Mouse (Mus musculus) heart, postnatal 0 days (tissue): ENCODE measurements at regions not wholly inside any gene's neighbourhood (a gene's known extent, or its start where the extent isn't known, plus 50 kb on each side); places are given as distances from the start of the nearest gene placed in this dataset.

Experiments
- ATAC-seq: fragments of 200-750 bp; cut with Nextera tagmentation; 2 replicates; pipeline ENCODE4 v1.8.0; 2017; ENCODE audit warnings: low read depth, moderate number of reproducible peaks, moderate library complexity; ENCODE audit not compliant: insufficient read depth
- DNase-seq: peaks from one replicate; pipeline ENCODE4 v3.0.0-alpha.2; 2016; ENCODE audit warnings: low spot score
- H3K27ac ChIP-seq: fragments of 300-500 bp; sonication (generic); 2 replicates; pipeline ENCODE4 v1.5.1; 2014; ENCODE audit warnings: low read depth, mild to moderate bottlenecking
- H3K27me3 ChIP-seq: fragments of 300-500 bp; sonication (generic); 2 replicates; pipeline ENCODE4 v1.6.1; 2014; ENCODE audit warnings: low read length, mixed read lengths; ENCODE audit not compliant: control insufficient read depth, insufficient read depth
- H3K36me3 ChIP-seq: fragments of 300-500 bp; sonication (generic); replicated peaks from 2 replicates; pipeline ENCODE4 v1.6.1; 2014; ENCODE audit warnings: low read length, mixed read lengths; ENCODE audit not compliant: control insufficient read depth, insufficient read depth
- H3K4me1 ChIP-seq: fragments of 300-500 bp; sonication (generic); 2 replicates; pipeline ENCODE4 v1.6.1; 2014; ENCODE audit warnings: antibody characterized with exemption; ENCODE audit not compliant: control insufficient read depth, insufficient read depth
- H3K4me2 ChIP-seq: fragments of 300-500 bp; sonication (generic); 2 replicates; pipeline ENCODE4 v1.6.1; 2014; ENCODE audit warnings: low read depth, mild to moderate bottlenecking, low read length, moderate library complexity
- H3K4me3 ChIP-seq: fragments of 300-500 bp; sonication (generic); 2 replicates; pipeline ENCODE4 v1.5.1; 2014; ENCODE audit warnings: low read depth, low read length
- H3K9ac ChIP-seq: fragments of 300-500 bp; sonication (generic); replicated peaks from 2 replicates; pipeline ENCODE4 v1.6.1; 2014; ENCODE audit warnings: low read depth, low read length, mixed read lengths
- H3K9me3 ChIP-seq: fragments of 300-500 bp; sonication (generic); replicated peaks from 2 replicates; pipeline ENCODE4 v1.6.1; 2016; ENCODE audit warnings: low read length; ENCODE audit not compliant: control insufficient read depth
- CTCF ChIP-seq: IDR thresholded peaks from 2 replicates; pipeline ENCODE4 v1.5.1; 2016; ENCODE audit warnings: antibody characterized with exemption, control low read depth, low read depth
- EP300 ChIP-seq: IDR thresholded peaks from 2 replicates; pipeline ENCODE4 v1.6.1; 2016; ENCODE audit warnings: antibody characterized with exemption, low read depth
- WGBS: fragments of 180-500 bp; shearing (Covaris S2); extraction: QIAGEN DNeasy Blood & Tissue Kit; methylation state at CpG from one replicate; pipeline ENCODE4 v1.1.7; 2014; 5-methylcytosine and 5-hydroxymethylcytosine counted together

- Histone ChIP-seq H3K27me3 (no peaks in the 10 kb centered on the region), H3K4me1 (no peaks in the 10 kb centered on the region), H3K4me3 (no peak overlapping the region), H3K9ac (no peak overlapping the region), H3K4me2 (no peak overlapping the region), H3K36me3 (no peaks in the 10 kb centered on the region), H3K9me3 (no peaks in the 10 kb centered on the region), H3K27ac (no peak overlapping the region)
- WGBS: 59% methylated on average over 3 of the region's 3 CpGs
- ATAC-seq: no peak
- DNase-seq: no peak
- TF ChIP-seq CTCF (no peak), EP300 (no peak)
These were observed 309.9 kb upstream of the Nova1 start for GRCm38 (mm10) chr12:47128596-47128995.

GRCm38 (mm10) chr12:47121426-47121825 lies 302.7 kb upstream of the Nova1 start:
- Histone ChIP-seq H3K9ac (no peak overlapping the region), H3K4me3 (no peak overlapping the region), H3K4me1 (no peaks in the 10 kb centered on the region), H3K36me3 (no peaks in the 10 kb centered on the region), H3K4me2 (no peak overlapping the region), H3K27ac (no peak overlapping the region), H3K27me3 (no peaks in the 10 kb centered on the region), H3K9me3 (no peaks in the 10 kb centered on the region)
- no peak for TF ChIP-seq CTCF
- no peak for TF ChIP-seq EP300
- WGBS: 67% methylated on average over 3 of the region's 3 CpGs
- no peak for ATAC-seq
- DNase-seq: no peak

- H3K4me3 ChIP-seq: no peak overlapping the region
- 27% methylated on average over 3 of the region's 3 CpGs for WGBS
- no peak for ATAC-seq
These were observed 298.8 kb upstream of the Nova1 start for GRCm38 (mm10) chr12:47117504-47117903.

GRCm38 (mm10) chr12:47089234-47089633 lies 270.5 kb upstream of the Nova1 start:
- H3K4me3 ChIP-seq: no peak overlapping the region
- no peaks in the 10 kb centered on the region for H3K9me3 ChIP-seq
- no peak overlapping the region for H3K4me2 ChIP-seq
- no peak for ATAC-seq
- no peak for TF ChIP-seq EP300
- no peaks in the 10 kb centered on the region for H3K4me1 ChIP-seq
- H3K9ac ChIP-seq: no peak overlapping the region
- no peaks in the 10 kb centered on the region for H3K36me3 ChIP-seq
- H3K27me3 ChIP-seq: no peaks in the 10 kb centered on the region
- no peak overlapping the region for H3K27ac ChIP-seq
- DNase-seq: no peak

More at GRCm38 (mm10) chr12:47117504-47117903, 298.8 kb upstream of the Nova1 start:
- no peak overlapping the region for H3K27ac ChIP-seq
- H3K9me3 ChIP-seq: no peaks in the 10 kb centered on the region
- H3K4me2 ChIP-seq: no peak overlapping the region
- TF ChIP-seq CTCF: no peak
- no peak for TF ChIP-seq EP300
- no peaks in the 10 kb centered on the region for H3K27me3 ChIP-seq
- no peaks in the 10 kb centered on the region for H3K36me3 ChIP-seq
- H3K4me1 ChIP-seq: no peaks in the 10 kb centered on the region
- no peak for DNase-seq
- no peak overlapping the region for H3K9ac ChIP-seq

GRCm38 (mm10) chr12:47074961-47075360 lies 256.2 kb upstream of the Nova1 start:
- no peak for DNase-seq
- H3K4me2 ChIP-seq: no peak overlapping the region
- 62% methylated on average over 2 of the region's 2 CpGs for WGBS
- no peak overlapping the region for H3K27ac ChIP-seq
- no peaks in the 10 kb centered on the region for H3K4me1 ChIP-seq
- TF ChIP-seq CTCF (no peak), EP300 (no peak)
- ATAC-seq: no peak
- no peaks in the 10 kb centered on the region for H3K27me3 ChIP-seq
- no peak overlapping the region for H3K4me3 ChIP-seq
- H3K36me3 ChIP-seq: no peaks in the 10 kb centered on the region
- no peak overlapping the region for H3K9ac ChIP-seq
- no peaks in the 10 kb centered on the region for H3K9me3 ChIP-seq

- Histone ChIP-seq H3K4me1 (no peaks in the 10 kb centered on the region), H3K9me3 (no peaks in the 10 kb centered on the region), H3K9ac (no peak overlapping the region), H3K4me3 (no peak overlapping the region), H3K27ac (no peak overlapping the region), H3K27me3 (no peaks in the 10 kb centered on the region), H3K4me2 (no peak overlapping the region), H3K36me3 (no peaks in the 10 kb centered on the region)
- 69% methylated on average over 1 of the region's 1 CpGs for WGBS
- DNase-seq: no peak
- no peak for ATAC-seq
- TF ChIP-seq CTCF: no peak
- TF ChIP-seq EP300: no peak
These were observed 233.7 kb upstream of the Nova1 start for GRCm38 (mm10) chr12:47052474-47052873.
